Mouse (Mus musculus): ENCODE results near the gene Zbtb16. TPM values are rescaled to one million over a fixed set of nuclear protein-coding genes. Genes with fewer than 3 reads are reported as not detected.

Zbtb16 gene
- total RNA-seq, 1 experiment from 2014 or later, result 21.6 TPM

Other genes starting within 250 kb of the Zbtb16 start
- 11.5 and 12.3 TPM in 2 replicates for gene Nnmt, start 231.1 kb downstream of the Zbtb16 start, total RNA-seq (2021)
- gene Htr3a, start 74.9 kb upstream of the Zbtb16 start, total RNA-seq (2021), result 3.2 and 3.8 TPM in 2 replicates
- gene Htr3b, start 128.8 kb upstream of the Zbtb16 start, total RNA-seq (2021), result 0.43 TPM in 1 of 2 replicates, not detected in the other
- 14.3 and 26.4 TPM in 2 replicates for gene Usp28, start 149.2 kb upstream of the Zbtb16 start, total RNA-seq (2021)
- 18.9 TPM in 2 replicates for gene Zw10, start 219.4 kb upstream of the Zbtb16 start, total RNA-seq (2021)
- gene Tmprss5, start 245.0 kb upstream of the Zbtb16 start, total RNA-seq (2021), result 0.94 TPM in 1 of 2 replicates, not detected in the other